Mouse (Mus musculus) intestine, postnatal 0 days (tissue): ENCODE measurements at regions not wholly inside any gene's neighbourhood (a gene's known extent, or its start where the extent isn't known, plus 50 kb on each side); places are given as distances from the start of the nearest gene placed in this dataset.

Source experiments
- ATAC-seq: fragments of 200-750 bp; cut with Nextera tagmentation; 2 replicates; pipeline ENCODE4 v1.8.0; 2017; ENCODE audit warnings: mild to moderate bottlenecking, moderate TSS enrichment, moderate library complexity
- H3K27ac ChIP-seq: fragments of 300-500 bp; sonication (generic); 2 replicates; pipeline ENCODE4 v1.5.1; 2014; ENCODE audit warnings: mild to moderate bottlenecking, low read depth, low read length, moderate library complexity
- H3K27me3 ChIP-seq: fragments of 300-500 bp; sonication (generic); replicated peaks from 2 replicates; pipeline ENCODE4 v1.6.1; 2014; ENCODE audit warnings: low read length, mixed read lengths; ENCODE audit not compliant: control insufficient read depth, insufficient read depth
- H3K36me3 ChIP-seq: fragments of 300-500 bp; sonication (generic); 2 replicates; pipeline ENCODE4 v1.6.1; 2014; ENCODE audit warnings: mild to moderate bottlenecking, moderate library complexity; ENCODE audit not compliant: control insufficient read depth, insufficient read depth
- H3K4me1 ChIP-seq: fragments of 300-500 bp; sonication (generic); replicated peaks from 2 replicates; pipeline ENCODE4 v1.6.1; 2014; ENCODE audit warnings: antibody characterized with exemption, low read length, mixed read lengths; ENCODE audit not compliant: control insufficient read depth, insufficient read depth
- H3K4me2 ChIP-seq: fragments of 300-500 bp; sonication (generic); replicated peaks from 2 replicates; pipeline ENCODE4 v1.6.1; 2014; ENCODE audit warnings: low read depth, mild to moderate bottlenecking, moderate library complexity
- H3K4me3 ChIP-seq: fragments of 300-500 bp; sonication (generic); 2 replicates; pipeline ENCODE4 v1.5.1; 2014; ENCODE audit warnings: low read depth, low read length
- H3K9ac ChIP-seq: fragments of 300-500 bp; sonication (generic); 2 replicates; pipeline ENCODE4 v1.6.1; 2014; ENCODE audit warnings: mild to moderate bottlenecking, low read depth, low read length
- H3K9me3 ChIP-seq: fragments of 300-500 bp; sonication (generic); 2 replicates; pipeline ENCODE4 v1.6.1; 2016; ENCODE audit warnings: mixed run types; ENCODE audit not compliant: control insufficient read depth
- CTCF ChIP-seq: sonication (generic); IDR thresholded peaks from 2 replicates; pipeline ENCODE4 v1.5.1; 2016; ENCODE audit warnings: low read depth, mild to moderate bottlenecking, control low read depth, antibody characterized with exemption, moderate library complexity
- WGBS: fragments of 180-500 bp; shearing (Covaris S2); extraction: QIAGEN DNeasy Blood & Tissue Kit; methylation state at CpG from one replicate; pipeline ENCODE4 v1.1.7; 2014; 5-methylcytosine and 5-hydroxymethylcytosine counted together

GRCm38 (mm10) chr12:118784643-118785042, 61.5 kb upstream of the Sp8 start:
- TF ChIP-seq CTCF, result no peak
- Histone ChIP-seq H3K4me3 (no peak overlapping the region), H3K9ac (no peak overlapping the region), H3K9me3 (no peaks in the 10 kb centered on the region), H3K36me3 (no peaks in the 10 kb centered on the region), H3K27me3 (no peaks in the 10 kb centered on the region), H3K4me1 (no peaks in the 10 kb centered on the region), H3K4me2 (no peak overlapping the region), H3K27ac (no peak overlapping the region)
- no peak for ATAC-seq
- 75% methylated on average over 1 of the region's 1 CpGs for WGBS

GRCm38 (mm10) chr12:118781978-118782377, 64.2 kb upstream of the Sp8 start:
- no peaks in the 10 kb centered on the region for H3K4me1 ChIP-seq
- no peak overlapping the region for H3K27ac ChIP-seq
- no peak for TF ChIP-seq CTCF
- no peak for ATAC-seq
- no peaks in the 10 kb centered on the region for H3K9me3 ChIP-seq
- H3K4me2 ChIP-seq, result no peak overlapping the region
- H3K27me3 ChIP-seq, result no peaks in the 10 kb centered on the region
- no peak overlapping the region for H3K9ac ChIP-seq
- 89% methylated on average over 3 of the region's 3 CpGs for WGBS
- no peak overlapping the region for H3K4me3 ChIP-seq
- no peaks in the 10 kb centered on the region for H3K36me3 ChIP-seq

- no peak for ATAC-seq
- no peak overlapping the region for H3K27ac ChIP-seq
- no peaks in the 10 kb centered on the region for H3K36me3 ChIP-seq
- H3K4me1 ChIP-seq, result no peaks in the 10 kb centered on the region
- no peak overlapping the region for H3K4me3 ChIP-seq
- TF ChIP-seq CTCF, result no peak
- no peaks in the 10 kb centered on the region for H3K27me3 ChIP-seq
- WGBS, result 47% methylated on average over 1 of the region's 1 CpGs
- H3K9ac ChIP-seq, result no peak overlapping the region
- H3K4me2 ChIP-seq, result no peak overlapping the region
- H3K9me3 ChIP-seq, result no peaks in the 10 kb centered on the region
Observed at GRCm38 (mm10) chr12:118775463-118776064, 70.6 kb upstream of the Sp8 start.

- no peak for ATAC-seq
- 67% methylated on average over 2 of the region's 2 CpGs for WGBS
- no peak for TF ChIP-seq CTCF
Observed at GRCm38 (mm10) chr12:118772790-118773189, 73.3 kb upstream of the Sp8 start.

GRCm38 (mm10) chr12:118766472-118766871, 79.7 kb upstream of the Sp8 start:
- WGBS, result 80% methylated on average over 1 of the region's 1 CpGs
- Histone ChIP-seq H3K27me3 (no peaks in the 10 kb centered on the region), H3K36me3 (no peaks in the 10 kb centered on the region), H3K9ac (no peak overlapping the region), H3K4me1 (no peaks in the 10 kb centered on the region), H3K4me2 (no peak overlapping the region), H3K4me3 (no peak overlapping the region), H3K9me3 (no peaks in the 10 kb centered on the region), H3K27ac (no peak overlapping the region)
- TF ChIP-seq CTCF, result no peak
- no peak for ATAC-seq

More at GRCm38 (mm10) chr12:118772790-118773189, 73.3 kb upstream of the Sp8 start:
- Histone ChIP-seq H3K4me1 (no peaks in the 10 kb centered on the region), H3K9ac (no peak overlapping the region), H3K36me3 (no peaks in the 10 kb centered on the region), H3K4me2 (no peak overlapping the region), H3K4me3 (no peak overlapping the region), H3K9me3 (no peaks in the 10 kb centered on the region), H3K27ac (no peak overlapping the region), H3K27me3 (no peaks in the 10 kb centered on the region)

- Histone ChIP-seq H3K4me1 (no peaks in the 10 kb centered on the region), H3K27me3 (no peaks in the 10 kb centered on the region), H3K4me2 (no peak overlapping the region), H3K9ac (no peak overlapping the region), H3K27ac (no peak overlapping the region), H3K9me3 (no peaks in the 10 kb centered on the region), H3K4me3 (no peak overlapping the region), H3K36me3 (no peaks in the 10 kb centered on the region)
- no peak for ATAC-seq
- WGBS, result 73% methylated on average over 2 of the region's 2 CpGs
- no peak for TF ChIP-seq CTCF
Observed at GRCm38 (mm10) chr12:118754076-118754475, 92.1 kb upstream of the Sp8 start.

GRCm38 (mm10) chr12:118739103-118739502, 107.0 kb upstream of the Sp8 start:
- Histone ChIP-seq H3K9me3 (no peaks in the 10 kb centered on the region), H3K9ac (no peak overlapping the region), H3K4me1 (no peaks in the 10 kb centered on the region), H3K27ac (no peak overlapping the region), H3K4me2 (no peak overlapping the region), H3K27me3 (no peaks in the 10 kb centered on the region), H3K4me3 (no peak overlapping the region), H3K36me3 (no peaks in the 10 kb centered on the region)
- no peak for TF ChIP-seq CTCF
- WGBS, result 71% methylated on average over 4 of the region's 4 CpGs
- no peak for ATAC-seq
